Mouse (Mus musculus) cerebellum, adult 2 months (tissue): ENCODE measurements at regions not wholly inside any gene's neighbourhood (a gene's known extent, or its start where the extent isn't known, plus 50 kb on each side); places are given as distances from the start of the nearest gene placed in this dataset.

ENCODE experiments used
- CTCF ChIP-seq: fragments of 200-500 bp; IDR thresholded peaks from 2 replicates; pipeline ENCODE4 v1.5.1; 2011; ENCODE audit warnings: low read depth, mild to moderate bottlenecking, control low read depth, low read length, moderate library complexity, borderline replicate concordance; ENCODE audit not compliant: insufficient read depth
- POLR2A ChIP-seq: fragments of 200-500 bp; IDR thresholded peaks from 2 replicates; pipeline ENCODE4 v1.6.1; 2011; ENCODE audit warnings: low read length, control low read depth, borderline replicate concordance; ENCODE audit not compliant: insufficient read depth

- TF ChIP-seq CTCF (no peak), POLR2A (no peak)
Measured at GRCm38 (mm10) chr13:5939368-5939767, 78.1 kb downstream of the Klf6 start.
